Mouse (Mus musculus): Measurements from ENCODE around the gene Srsf3.
A peak's percentile ranks its signal among the peaks of the same experiment; 100 is the strongest.

DNA sequence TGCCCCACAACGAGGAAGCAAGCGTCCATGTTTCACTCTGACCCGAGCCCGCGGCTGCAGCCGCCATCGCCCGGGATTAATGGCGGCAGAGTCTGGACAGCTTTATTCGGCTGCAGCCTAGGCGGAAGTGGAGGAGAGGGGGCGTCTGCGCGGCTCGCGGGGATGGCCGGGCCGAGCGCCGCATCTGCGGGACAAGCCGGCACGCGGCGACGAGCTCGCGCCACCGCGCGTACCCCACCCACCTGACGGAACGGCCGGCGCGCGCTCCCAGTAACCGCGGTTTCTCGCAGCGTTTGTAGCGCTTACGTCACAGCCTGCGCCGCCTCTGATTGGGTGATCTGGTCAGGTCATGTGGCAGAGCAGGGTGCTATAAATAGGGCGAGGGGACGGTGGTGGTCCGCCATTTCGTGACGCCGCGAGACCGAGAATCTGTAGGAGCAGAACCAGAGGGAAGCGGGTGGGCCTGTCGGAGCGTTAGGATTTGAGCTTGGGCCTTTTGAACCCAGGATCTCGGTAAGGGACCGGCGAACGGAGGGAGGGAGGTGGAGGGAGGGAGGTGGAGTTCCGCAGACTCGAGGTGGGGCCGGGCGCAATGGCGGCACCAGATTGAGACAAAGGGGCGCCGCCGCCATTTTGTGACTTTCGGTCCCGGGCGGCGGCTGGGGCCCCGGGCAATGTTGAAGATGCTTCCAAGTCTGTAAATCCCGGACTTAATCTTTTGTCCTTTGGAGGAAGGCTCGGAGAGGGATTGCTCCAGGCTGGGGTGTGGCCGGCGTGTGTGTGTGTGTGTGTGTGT, at the start of gene Srsf3:
- TF ChIP-seq EP300 (IDR thresholded peaks at IDR 0.05; ENCODE audit: low read depth) (peak; percentile 45; the same call in 1 of the 2 replicates), CTCF (IDR thresholded peaks at IDR 0.05; ENCODE audit: low read depth) (no peak)
